Mouse (Mus musculus) liver, postnatal 0 days (tissue): ENCODE data around the gene Gabbr2.

Experiments
- CTCF ChIP-seq: sonication (generic); IDR thresholded peaks from 2 replicates; pipeline ENCODE4 v1.5.1; 2016; ENCODE audit warnings: antibody characterized with exemption, low read depth
- EP300 ChIP-seq: IDR thresholded peaks from 2 replicates; pipeline ENCODE4 v1.6.1; 2016; ENCODE audit warnings: antibody characterized with exemption, low read depth, mild to moderate bottlenecking

DNA sequence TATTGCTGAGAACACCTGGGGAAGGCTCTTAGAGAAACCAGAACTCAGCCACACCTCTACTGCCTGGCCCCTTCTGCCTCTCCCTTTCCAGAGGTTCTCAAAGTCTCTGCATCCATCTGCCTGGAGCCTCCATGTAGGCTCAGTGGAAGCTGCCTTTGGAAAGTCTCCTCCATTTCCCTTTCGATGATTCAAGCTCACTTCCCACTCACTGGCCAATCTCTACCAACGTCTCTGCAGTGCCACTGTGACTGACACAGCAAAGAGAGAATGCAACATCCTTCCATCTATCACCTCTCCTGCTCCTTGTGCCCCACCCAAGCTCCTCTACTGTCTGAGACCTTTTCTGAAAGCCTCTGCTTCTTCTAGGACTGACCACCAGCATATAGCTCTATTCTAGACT is 6.3 kb upstream of the Gabbr2 start:
- TF ChIP-seq CTCF (no peak), EP300 (no peak)
